ENCODE assay signal across 32 mouse cellular contexts in genomic region chr11:58408066-58408465, GRCm38 (mm10). TPM values are rescaled to one million over a fixed set of nuclear protein-coding genes. Genes with fewer than 3 reads are reported as not detected.
DNase-seq lines count a peak whose midpoint lies in the region; TF ChIP-seq lines count a peak whose summit lies in the region.
"Had no signal": no experiment of that assay in that cellular context is flagged by ENCODE, and none has a peak within 500 bp of the region (broad histone marks: within the 10 kb centered on the region; RNA-seq: fewer than 3 reads in every experiment).

No protein-coding gene starts in this region.

- intact Hi-C loops in gastrocnemius, postnatal 14 days (cut with DNase I; ENCODE audit: low total_unique reads), result no loop called here

- TF ChIP-seq CTCF in brain, embryonic 14.5 days (IDR thresholded peaks at IDR 0.05; ENCODE audit: borderline replicate concordance, extremely low read depth, insufficient read depth, insufficient read length), result no peak

- DNase-seq in cerebellum, postnatal 25 days, result peak; percentile 22 to 59
- no peak for DNase-seq in cerebellum, adult 8-10 months
- DNase-seq in gastrocnemius, postnatal 14 days, result peak; percentile 10
- DNase-seq in gastrocnemius, postnatal 4 days (ENCODE audit: low spot score in 2 of 2), result no peak
- peak; percentile 9 to 22 for DNase-seq in kidney, postnatal 36 days
- no peak for DNase-seq in kidney, postnatal 4 days
- peak; percentile 59 for DNase-seq in brain, embryonic 14.5 days (ENCODE audit: low read depth)
- DNase-seq: adrenal gland, adult 2 months; cerebellum, adult 11 months; heart, postnatal 14 days; thymus, adult 2 months; thymus, postnatal 36 days had no signal

- no peak for TF ChIP-seq POLR2A in brain, embryonic 14.5 days (IDR thresholded peaks at IDR 0.05; ENCODE audit: borderline replicate concordance, extremely low read depth, insufficient read depth, insufficient read length, poor library complexity, severe bottlenecking)

RNA-seq across cellular contexts. Expression of gene 1810065E05Rik, which starts 12.8 kb away (rescaled TPM):
- not detected for total RNA-seq in gastrocnemius, postnatal 14 days (2021)
- not detected for total RNA-seq in gastrocnemius, postnatal 4 days (2021)
- not detected in 2 replicates for polyA plus RNA-seq in brain, embryonic 14.5 days (2012; rRNA removed)
- total RNA-seq: adrenal gland, adult 2 months; granulocyte monocyte progenitor cell, adult 5-6 weeks; heart, postnatal 14 days; layer of hippocampus, postnatal 10 days; left cerebral cortex, adult 18-20 months; left cerebral cortex, postnatal 25 days; megakaryocyte, adult 5-6 weeks had no signal
- polyA plus RNA-seq: adrenal gland, adult 2 months; CD4-positive, CD25-positive, alpha-beta regulatory T cell, adult 4 months; cortical plate, adult 2 months; embryonic facial prominence, embryonic 14.5 days; erythroblast, embryonic 14.5 days; forebrain, embryonic 11.5 days; heart, embryonic 14.5 days; hindbrain, embryonic 10.5 days; hindbrain, embryonic 15.5 days; inflammation-experienced regulatory T-cells, adult 6 months; limb, embryonic 13.5 days; liver, embryonic 11.5 days; liver, embryonic 16.5 days; lung, embryonic 15.5 days; midbrain, embryonic 11.5 days; neural tube, embryonic 14.5 days had no signal

RNA-seq across cellular contexts. Expression of gene Gm12253, which starts 24.3 kb away (rescaled TPM):
- not detected for total RNA-seq in gastrocnemius, postnatal 14 days (2021)
- total RNA-seq in gastrocnemius, postnatal 4 days (2021), result not detected
- polyA plus RNA-seq in brain, embryonic 14.5 days (2012; rRNA removed), result not detected in 2 replicates
- total RNA-seq: adrenal gland, adult 2 months; granulocyte monocyte progenitor cell, adult 5-6 weeks; heart, postnatal 14 days; layer of hippocampus, postnatal 10 days; left cerebral cortex, adult 18-20 months; left cerebral cortex, postnatal 25 days; megakaryocyte, adult 5-6 weeks had no signal
- polyA plus RNA-seq: adrenal gland, adult 2 months; CD4-positive, CD25-positive, alpha-beta regulatory T cell, adult 4 months; cortical plate, adult 2 months; embryonic facial prominence, embryonic 14.5 days; erythroblast, embryonic 14.5 days; forebrain, embryonic 11.5 days; heart, embryonic 14.5 days; hindbrain, embryonic 10.5 days; hindbrain, embryonic 15.5 days; inflammation-experienced regulatory T-cells, adult 6 months; limb, embryonic 13.5 days; liver, embryonic 11.5 days; liver, embryonic 16.5 days; lung, embryonic 15.5 days; midbrain, embryonic 11.5 days; neural tube, embryonic 14.5 days had no signal

RNA-seq across cellular contexts. Expression of gene Lypd8, which starts 29.2 kb away (rescaled TPM):
- total RNA-seq in gastrocnemius, postnatal 14 days (2021), result not detected
- total RNA-seq in gastrocnemius, postnatal 4 days (2021), result not detected
- 0.27 and 0.34 TPM in 2 replicates for polyA plus RNA-seq in brain, embryonic 14.5 days (2012; rRNA removed)
- total RNA-seq: adrenal gland, adult 2 months; granulocyte monocyte progenitor cell, adult 5-6 weeks; heart, postnatal 14 days; layer of hippocampus, postnatal 10 days; left cerebral cortex, adult 18-20 months; left cerebral cortex, postnatal 25 days; megakaryocyte, adult 5-6 weeks had no signal
- polyA plus RNA-seq: CD4-positive, CD25-positive, alpha-beta regulatory T cell, adult 4 months; embryonic facial prominence, embryonic 14.5 days; erythroblast, embryonic 14.5 days; forebrain, embryonic 11.5 days; heart, embryonic 14.5 days; hindbrain, embryonic 10.5 days; hindbrain, embryonic 15.5 days; inflammation-experienced regulatory T-cells, adult 6 months; limb, embryonic 13.5 days; midbrain, embryonic 11.5 days; neural tube, embryonic 14.5 days had no signal

RNA-seq across cellular contexts. Expression of gene Lypd9, which starts 44.7 kb away (rescaled TPM):
- total RNA-seq in gastrocnemius, postnatal 14 days (2021), result not detected
- not detected for total RNA-seq in gastrocnemius, postnatal 4 days (2021)
- polyA plus RNA-seq in brain, embryonic 14.5 days (2012; rRNA removed), result not detected in 2 replicates
- total RNA-seq: adrenal gland, adult 2 months; granulocyte monocyte progenitor cell, adult 5-6 weeks; heart, postnatal 14 days; layer of hippocampus, postnatal 10 days; left cerebral cortex, adult 18-20 months; left cerebral cortex, postnatal 25 days; megakaryocyte, adult 5-6 weeks had no signal
- polyA plus RNA-seq: adrenal gland, adult 2 months; CD4-positive, CD25-positive, alpha-beta regulatory T cell, adult 4 months; cortical plate, adult 2 months; embryonic facial prominence, embryonic 14.5 days; erythroblast, embryonic 14.5 days; forebrain, embryonic 11.5 days; heart, embryonic 14.5 days; hindbrain, embryonic 10.5 days; hindbrain, embryonic 15.5 days; inflammation-experienced regulatory T-cells, adult 6 months; limb, embryonic 13.5 days; liver, embryonic 11.5 days; liver, embryonic 16.5 days; lung, embryonic 15.5 days; midbrain, embryonic 11.5 days; neural tube, embryonic 14.5 days; thymus, adult 2 months had no signal

RNA-seq across cellular contexts. Expression of gene Olfr30, which starts 54.0 kb away (rescaled TPM):
- total RNA-seq in gastrocnemius, postnatal 14 days (2021), result not detected
- total RNA-seq in gastrocnemius, postnatal 4 days (2021), result not detected
- polyA plus RNA-seq in brain, embryonic 14.5 days (2012; rRNA removed), result not detected in 2 replicates
- total RNA-seq: adrenal gland, adult 2 months; granulocyte monocyte progenitor cell, adult 5-6 weeks; heart, postnatal 14 days; layer of hippocampus, postnatal 10 days; left cerebral cortex, adult 18-20 months; left cerebral cortex, postnatal 25 days; megakaryocyte, adult 5-6 weeks had no signal
- polyA plus RNA-seq: adrenal gland, adult 2 months; CD4-positive, CD25-positive, alpha-beta regulatory T cell, adult 4 months; cortical plate, adult 2 months; erythroblast, embryonic 14.5 days; forebrain, embryonic 11.5 days; heart, embryonic 14.5 days; hindbrain, embryonic 10.5 days; hindbrain, embryonic 15.5 days; inflammation-experienced regulatory T-cells, adult 6 months; limb, embryonic 13.5 days; liver, embryonic 11.5 days; liver, embryonic 16.5 days; lung, embryonic 15.5 days; midbrain, embryonic 11.5 days; neural tube, embryonic 14.5 days had no signal

Comparison
In these comparisons a context has a peak if more than half of its experiments do, and no peak if none do; other contexts are left out.
1. DNase-seq: peak in cerebellum, postnatal 25 days (2 of 2), gastrocnemius, postnatal 14 days (single experiment), kidney, postnatal 36 days (2 of 2) and brain, embryonic 14.5 days (single experiment); none in cerebellum, adult 8-10 months (single experiment), gastrocnemius, postnatal 4 days (0 of 2) and kidney, postnatal 4 days (0 of 2).